Mouse (Mus musculus) brain, embryonic 14.5 days (tissue): ENCODE data around the gene Kalrn.

ENCODE experiments used
- CTCF ChIP-seq: fragments of 200-500 bp; IDR thresholded peaks from 2 replicates; pipeline ENCODE4 v1.5.1; 2012; ENCODE audit warnings: inconsistent platforms, mild to moderate bottlenecking, moderate library complexity, borderline replicate concordance; ENCODE audit not compliant: insufficient read depth, insufficient read length; ENCODE audit errors: extremely low read depth
- POLR2A ChIP-seq: fragments of 200-500 bp; IDR thresholded peaks from 2 replicates; pipeline ENCODE4 v1.6.1; 2012; ENCODE audit warnings: mild to moderate bottlenecking, inconsistent platforms, borderline replicate concordance; ENCODE audit not compliant: poor library complexity, insufficient read depth, insufficient read length, severe bottlenecking; ENCODE audit errors: extremely low read depth

DNA sequence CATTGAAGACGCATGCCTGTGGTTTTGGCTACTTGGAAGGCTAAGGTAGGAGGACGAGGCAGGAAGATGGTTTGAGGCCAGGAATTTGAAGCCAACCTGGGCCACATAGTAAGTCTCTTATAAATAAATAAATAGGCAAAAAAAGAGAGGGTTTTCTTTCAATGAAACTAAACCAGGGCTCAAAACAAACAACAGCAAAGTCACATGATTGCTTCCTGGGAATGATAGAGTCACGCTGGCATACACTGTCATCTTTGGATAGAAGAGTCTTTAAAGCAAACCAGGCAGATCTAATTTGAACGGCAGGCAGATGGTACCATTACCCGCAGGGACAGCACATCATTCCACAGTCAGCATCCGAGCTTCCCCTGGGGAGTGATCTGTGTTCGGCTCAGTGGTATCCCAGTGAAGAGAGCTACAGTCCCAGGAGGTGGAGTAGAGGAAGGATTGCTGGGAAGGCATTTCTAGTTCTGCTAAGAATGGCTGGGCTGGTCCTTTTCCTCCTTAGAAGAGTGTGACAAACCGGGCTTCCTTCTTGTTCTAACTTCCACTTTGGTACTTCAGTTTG is 483.7 kb downstream of the Kalrn start:
- TF ChIP-seq POLR2A: no peak
- TF ChIP-seq CTCF: no peak
